Mouse (Mus musculus) thymus, postnatal 36 days (tissue): ENCODE results near the gene Smim12.

ENCODE experiments used
- DNase-seq, 2 experiments: peaks; one replicate each; pipeline ENCODE4 v3.0.0; 2022; ENCODE audit warnings: mixed read lengths in 2 of 2

Gene Smim12

DNA sequence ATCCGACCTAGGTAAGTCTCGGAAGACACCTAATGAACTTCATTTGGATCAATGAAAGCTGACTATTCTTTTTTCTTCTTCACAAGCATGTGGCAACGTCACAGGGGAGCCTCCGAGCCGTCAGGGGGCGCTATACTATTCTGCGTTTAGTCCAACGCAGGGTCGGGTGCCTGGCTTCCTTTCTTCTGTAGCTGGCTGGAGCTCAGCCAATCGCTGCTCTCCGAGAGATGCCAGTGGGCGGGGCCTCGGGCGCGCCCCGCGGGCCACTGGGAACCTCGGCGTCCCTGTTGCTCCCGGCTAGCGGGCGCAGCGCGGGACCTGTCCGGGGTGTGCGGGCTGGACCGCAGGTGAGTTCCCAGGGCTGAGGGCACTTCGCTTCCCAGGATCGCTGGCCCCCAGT is at the start of gene Smim12:
TSS of gene Smim12 (plus strand) at position 233 of the 400 bp plus-strand sequence.
- peak; percentile 98 for DNase-seq

DNA sequence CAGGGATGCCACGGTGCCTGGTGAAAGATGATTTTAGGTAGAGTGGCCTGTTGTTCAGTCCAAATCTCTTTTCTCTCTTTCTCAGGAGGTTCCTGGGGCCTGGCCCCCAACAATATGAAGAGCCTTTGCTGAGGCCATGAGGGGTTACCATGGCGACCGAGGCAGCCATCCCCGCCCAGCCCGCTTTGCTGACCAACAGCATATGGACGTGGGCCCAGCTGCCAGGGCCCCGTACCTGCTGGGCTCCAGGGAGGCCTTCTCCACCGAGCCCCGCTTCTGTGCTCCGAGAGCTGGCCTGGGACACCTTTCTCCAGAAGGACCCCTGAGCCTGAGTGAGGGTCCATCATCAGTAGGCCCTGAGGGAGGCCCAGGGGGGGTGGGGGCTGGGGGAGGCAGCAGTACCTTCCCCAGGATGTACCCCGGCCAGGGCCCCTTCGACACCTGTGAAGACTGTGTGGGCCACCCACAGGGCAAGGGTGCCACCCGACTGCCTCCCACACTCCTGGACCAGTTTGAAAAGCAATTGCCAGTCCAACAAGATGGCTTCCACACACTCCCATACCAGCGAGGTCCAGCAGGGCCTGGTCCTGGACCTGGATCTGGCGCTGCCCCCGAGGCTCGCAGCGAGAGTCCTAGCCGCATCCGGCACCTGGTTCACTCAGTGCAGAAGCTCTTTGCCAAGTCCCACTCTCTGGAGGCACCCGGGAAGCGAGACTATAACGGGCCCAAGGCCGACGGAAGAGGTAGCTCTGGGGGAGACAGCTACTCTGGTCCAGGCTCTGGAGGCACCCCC is 48.9 kb upstream of the Smim12 start:
- DNase-seq, result no peak

DNA sequence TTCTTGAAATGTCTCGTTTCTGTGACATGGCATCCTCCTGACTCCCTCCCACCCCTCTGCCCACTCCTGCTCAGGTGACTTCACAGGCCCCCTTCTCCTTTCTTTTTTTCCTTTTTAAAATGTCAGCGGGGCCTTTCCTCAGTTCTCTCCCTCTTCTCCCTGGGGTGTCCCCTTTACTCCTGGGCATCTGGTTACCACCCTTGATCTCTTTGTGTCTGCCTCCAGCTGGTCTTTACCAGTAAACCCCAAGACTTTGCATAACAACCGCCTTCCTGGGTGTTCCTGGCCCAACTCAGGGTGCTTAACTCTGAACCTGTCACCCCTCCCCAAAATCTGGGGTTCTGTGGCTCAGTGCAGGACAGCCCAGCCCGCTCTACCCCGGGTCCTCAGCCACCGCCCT is 45.0 kb upstream of the Smim12 start:
- DNase-seq, result no peak

DNA sequence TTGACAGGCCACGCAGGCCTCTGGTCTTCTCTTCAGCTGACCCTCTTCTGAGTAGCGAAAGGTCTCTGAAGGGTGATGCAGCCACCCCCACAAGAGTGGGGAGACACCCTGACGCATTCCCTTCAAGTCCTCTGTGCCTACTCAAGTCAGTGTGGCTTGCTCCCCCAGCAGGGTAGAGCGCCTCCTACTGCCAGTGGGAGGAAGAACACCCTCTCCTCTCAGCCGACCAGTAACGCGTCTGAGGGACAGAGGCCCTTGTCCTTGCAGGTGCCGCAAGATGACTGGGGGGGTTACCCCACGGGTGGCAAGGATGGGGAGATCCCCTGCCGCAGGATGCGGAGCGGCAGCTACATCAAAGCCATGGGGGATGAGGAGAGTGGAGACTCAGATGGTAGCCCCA is 44.2 kb upstream of the Smim12 start:
- DNase-seq, result peak; percentile 8 to 13

DNA sequence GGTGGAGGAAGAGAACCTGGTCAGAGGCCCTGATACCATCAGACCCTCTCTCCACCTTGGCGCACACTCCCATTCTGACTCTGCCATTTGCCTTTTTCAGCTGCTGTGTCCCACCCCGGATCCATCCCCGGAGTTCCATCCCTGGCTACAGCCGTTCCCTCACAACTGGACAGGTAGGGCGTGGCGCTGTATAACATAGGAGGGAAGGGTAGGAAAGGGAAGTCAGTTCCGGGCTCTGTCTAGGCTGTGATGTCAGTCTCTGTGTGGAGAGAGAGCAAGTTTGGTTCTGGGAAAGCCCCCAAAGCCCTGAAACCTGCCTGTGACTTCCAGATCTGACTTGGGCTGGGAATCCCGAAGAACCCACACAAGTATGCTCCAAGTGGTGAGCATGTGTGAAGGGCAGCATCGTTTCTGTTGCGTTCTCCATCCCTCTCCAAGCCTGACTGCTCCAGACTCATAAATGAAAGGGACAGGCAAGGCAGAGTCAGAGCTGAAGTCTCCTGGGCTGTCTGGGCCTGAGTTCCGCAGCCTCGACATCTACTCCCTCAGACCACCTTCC is 43.3 kb upstream of the Smim12 start:
- DNase-seq, result no peak

DNA sequence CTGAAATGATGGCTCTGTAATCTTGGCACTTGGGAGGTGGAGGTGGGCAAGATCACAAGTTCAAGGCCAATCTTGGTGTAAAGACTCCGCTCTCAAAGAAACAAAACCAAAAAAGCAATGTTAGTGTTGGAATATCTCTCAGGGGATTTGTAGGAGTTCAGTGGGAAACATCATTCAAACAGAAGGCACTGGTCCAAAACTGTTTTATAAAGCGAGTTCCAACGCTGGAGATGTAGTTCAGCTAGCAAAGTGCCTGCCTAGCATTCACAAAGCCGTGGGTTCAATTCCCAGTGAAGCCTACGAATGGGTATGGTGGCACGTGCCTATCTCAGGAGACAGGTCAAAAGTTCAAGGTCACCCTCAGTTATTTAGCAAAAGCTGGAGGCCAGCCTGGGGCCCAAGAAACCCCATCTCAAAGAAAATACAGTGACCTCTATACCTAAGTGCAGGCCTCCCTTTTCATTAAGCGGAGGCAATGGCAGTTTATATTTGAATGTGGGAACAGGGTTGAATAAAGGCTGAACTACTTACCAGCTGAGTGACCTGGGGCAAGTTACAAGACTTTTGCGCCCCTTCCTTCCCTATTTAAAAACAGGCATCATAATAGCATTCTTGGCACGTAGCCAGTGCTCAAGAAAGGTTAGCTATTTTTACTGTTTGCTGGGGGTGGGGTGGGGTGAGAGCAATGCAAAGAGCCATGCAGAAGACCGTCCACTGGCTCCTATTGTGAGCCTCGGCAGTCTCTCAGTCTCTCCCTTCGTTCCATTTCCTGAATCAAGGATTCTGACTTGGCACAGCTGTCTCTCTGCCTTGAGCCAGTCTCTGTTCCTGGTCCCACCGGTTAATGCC is 42.6 kb upstream of the Smim12 start:
- DNase-seq, result no peak

DNA sequence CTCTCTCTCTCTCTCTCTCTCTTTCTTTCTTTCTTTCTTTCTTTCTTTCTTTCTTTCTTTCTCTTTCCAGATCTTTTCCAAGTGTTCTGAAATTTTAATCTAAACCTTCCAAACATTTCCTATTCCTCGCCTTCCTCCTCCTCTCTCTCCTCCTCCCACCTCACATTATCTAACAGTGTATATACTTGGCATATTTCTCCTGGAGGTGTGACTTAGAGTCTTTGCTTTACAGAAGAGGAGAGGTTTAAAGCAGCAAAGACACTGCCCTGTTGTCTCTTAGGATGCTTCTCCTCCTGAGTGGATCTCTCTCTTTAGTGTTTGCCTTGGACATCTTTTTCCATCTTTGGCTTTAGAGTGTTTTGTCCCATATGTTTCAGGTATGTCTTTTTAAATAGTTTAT is 40.5 kb upstream of the Smim12 start:
- no peak for DNase-seq

DNA sequence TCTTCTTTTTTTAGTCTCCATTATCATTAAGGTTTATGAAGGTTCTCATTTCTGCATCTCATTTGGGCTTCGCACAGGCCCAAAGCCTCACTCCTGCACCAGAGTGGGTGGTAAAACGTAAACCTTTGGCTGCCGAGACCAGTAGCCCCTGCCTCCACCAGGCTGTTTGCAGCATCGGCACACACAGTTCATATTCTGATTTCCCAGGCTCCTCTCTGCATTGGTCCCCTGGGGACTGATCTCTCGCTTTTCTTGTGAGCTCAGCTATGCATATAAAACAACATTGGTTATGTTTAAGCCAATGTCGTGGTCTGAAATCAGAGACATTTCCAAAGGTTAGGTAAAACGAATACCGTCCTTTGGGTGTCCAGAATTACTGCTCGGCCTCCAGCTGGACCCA is 32.3 kb upstream of the Smim12 start:
- no peak for DNase-seq

DNA sequence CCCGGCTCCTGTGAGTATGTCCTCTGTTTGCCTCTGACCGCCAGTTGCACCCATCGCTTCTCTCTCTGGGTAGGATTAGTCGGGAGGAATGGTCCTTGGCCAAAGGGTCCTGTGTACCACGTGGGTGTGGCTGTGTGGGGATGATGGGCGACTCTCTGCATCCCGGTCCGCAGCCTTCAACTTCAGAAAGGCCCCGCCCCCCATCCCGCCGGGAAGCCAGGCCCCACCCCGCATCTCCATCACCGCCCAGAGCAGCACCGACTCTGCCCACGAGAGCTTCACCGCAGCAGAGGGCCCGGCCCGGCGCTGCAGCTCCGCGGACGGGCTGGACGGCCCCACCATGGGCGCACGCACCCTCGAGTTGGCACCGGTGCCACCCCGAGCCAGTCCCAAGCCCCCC is 29.1 kb upstream of the Smim12 start:
- no peak for DNase-seq

DNA sequence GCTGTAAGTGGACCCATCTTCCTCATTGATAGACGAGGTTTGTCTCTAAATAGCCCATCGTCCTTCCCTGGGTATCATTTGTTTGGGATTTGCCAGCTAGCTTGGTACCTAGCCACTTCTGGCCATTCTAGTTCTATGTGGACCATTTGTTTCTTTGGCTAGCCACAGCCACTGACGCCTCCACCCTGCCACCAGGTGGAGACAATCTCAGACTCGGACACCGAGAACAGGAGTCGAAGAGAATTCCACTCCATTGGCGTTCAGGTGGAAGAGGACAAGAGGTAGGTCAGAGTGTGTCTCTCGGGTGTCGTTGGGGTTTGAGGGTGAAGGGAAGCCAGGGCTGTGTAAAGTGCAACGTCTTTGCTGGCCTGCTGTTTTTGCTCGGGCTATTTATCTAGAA is 28.5 kb upstream of the Smim12 start:
- DNase-seq, result no peak

DNA sequence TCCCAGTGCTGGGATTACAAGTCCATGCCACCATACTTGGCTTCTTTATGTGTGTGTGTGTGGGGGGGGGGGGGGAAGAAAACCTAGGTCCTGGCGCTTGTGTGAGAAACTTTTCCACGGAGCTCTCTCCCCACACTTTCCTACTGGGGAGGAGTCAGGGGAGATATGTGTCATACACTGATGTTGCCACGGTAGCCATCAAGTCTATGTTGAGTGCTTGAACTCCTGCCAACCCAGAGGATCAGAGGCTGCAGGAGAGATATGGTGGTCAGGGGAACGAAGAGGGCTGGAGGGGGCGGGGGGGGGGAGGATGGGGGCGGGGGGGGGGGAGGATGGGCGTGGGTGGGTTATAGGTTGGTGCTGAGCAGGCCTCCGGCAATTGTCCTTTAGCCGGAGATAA is 27.8 kb upstream of the Smim12 start:
- no peak for DNase-seq

DNA sequence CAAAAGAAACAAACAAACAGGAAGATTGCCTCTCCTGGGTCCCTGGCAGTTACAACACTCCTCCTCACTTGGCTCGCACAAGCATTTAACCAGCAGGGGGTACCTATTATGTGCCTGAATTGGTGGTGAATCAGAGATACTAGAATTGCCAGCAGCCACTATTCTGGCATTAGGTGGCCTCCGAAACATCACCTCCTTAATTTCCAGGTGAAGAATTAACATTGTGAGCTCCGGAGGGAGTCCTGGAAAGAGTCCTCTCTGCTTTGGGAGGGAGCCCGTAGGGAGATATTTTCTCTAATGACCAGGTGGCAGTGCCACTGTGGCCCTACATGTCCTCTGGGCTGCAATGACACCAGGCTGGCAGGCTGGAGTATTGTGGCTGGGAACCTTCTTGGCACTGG is 27.3 kb upstream of the Smim12 start:
- no peak for DNase-seq

DNA sequence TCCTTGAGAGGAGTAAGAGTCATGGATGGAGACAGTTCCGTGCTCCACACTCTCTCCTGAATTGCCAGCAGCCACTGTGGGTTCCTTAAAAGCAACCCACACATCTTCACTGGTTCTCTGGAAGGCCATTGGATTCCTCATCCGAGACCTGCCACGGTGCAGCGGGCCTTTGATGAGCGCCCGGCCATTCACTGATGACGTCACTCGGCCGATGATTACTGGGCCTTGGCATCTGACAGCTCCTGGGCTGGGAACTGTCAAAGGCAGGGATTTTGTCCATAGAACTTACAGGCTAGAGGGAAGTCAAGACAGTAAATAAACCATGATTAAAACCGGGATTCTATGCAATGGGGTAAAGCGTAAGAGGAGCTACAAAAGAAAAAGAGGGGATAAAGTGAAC is 26.5 kb upstream of the Smim12 start:
- no peak for DNase-seq

DNA sequence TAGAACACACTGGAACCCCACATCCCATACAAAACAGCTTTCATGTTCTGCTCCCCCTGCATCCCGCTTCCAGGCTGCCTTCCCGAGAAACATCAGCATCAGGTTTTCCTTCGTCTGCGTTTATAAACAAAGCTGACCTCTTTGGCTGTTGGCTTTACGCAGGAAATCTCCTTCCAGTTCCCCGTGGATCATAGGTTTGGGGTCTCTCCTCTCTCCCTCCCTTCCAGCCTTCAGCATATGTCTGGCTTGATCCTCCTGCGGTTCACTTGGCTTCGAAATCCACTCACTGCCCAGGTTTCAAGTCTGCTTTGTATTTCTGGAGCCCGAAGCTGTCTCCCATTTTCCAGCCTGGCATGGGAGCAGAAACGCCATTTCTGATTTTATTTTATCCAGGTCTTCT is 20.3 kb upstream of the Smim12 start:
- no peak for DNase-seq

DNA sequence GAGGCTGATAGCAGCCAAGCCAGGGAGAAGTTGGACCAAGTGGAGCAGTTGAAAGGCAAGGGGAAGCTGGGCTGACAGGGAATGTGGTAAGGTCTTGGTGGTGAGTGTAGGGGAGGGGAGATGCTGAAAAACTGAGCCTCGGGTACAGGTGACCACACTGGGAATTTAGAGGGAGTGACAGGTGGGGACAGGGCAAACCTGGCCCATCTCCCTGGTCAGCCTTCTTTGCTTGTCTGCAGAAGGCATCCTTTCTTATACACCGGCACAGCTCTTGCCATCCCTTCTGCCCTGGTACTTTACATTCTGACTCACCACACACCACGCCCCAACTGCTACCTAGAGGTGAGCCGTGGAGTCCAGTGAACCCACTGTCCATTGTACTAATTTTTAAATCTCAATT is 19.8 kb upstream of the Smim12 start:
- no peak for DNase-seq

DNA sequence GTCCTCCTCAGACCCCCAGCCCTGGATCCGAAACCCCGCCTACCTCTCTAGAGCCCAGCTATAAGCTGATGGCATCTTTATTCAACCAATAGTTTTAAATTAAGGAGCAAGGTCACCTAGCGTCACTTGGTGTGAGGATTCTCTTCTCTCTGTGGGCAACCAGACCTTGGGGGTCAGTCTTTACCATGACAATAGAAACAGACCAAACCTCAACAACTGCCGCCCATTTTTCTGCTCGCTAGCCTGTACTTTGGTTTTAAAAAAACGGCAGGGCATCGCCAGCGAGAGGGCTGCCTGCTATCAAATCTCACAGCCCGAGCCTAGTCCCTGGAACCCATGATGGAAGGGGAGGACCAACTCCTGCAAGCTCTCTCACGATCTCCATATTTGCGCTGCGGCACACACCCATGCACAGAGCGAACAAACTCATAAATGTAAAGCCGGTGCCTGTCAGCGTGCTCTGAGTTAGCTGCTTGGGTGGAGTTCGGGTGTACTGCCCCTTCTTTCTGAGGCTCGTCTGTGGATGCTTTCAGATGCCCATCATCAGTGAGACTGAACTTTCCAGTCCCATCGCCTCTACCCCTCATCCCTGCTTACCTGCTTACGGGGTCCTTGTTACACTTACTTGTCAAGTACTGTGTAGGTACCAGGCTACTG is 19.0 kb upstream of the Smim12 start:
- no peak for DNase-seq

DNA sequence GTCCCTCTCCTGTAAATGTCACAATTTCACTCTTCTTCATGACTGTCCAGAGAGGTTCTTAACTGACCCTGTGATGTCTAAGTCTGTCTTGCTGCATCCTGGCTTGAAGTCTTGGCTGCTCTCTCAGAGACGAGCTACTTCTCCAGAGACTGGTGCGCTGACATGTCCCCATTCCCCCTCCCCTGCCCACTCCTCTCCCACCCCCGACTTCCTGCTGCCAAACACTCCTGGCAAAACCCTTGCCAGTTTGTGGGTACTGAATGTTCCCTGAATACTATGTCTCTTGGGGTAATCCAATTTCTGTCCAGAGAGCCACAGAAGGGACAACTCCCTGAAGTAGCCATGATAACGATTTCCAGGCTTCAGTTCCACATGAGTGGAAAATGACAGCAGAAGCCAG is 17.5 kb upstream of the Smim12 start:
- DNase-seq, result no peak

DNA sequence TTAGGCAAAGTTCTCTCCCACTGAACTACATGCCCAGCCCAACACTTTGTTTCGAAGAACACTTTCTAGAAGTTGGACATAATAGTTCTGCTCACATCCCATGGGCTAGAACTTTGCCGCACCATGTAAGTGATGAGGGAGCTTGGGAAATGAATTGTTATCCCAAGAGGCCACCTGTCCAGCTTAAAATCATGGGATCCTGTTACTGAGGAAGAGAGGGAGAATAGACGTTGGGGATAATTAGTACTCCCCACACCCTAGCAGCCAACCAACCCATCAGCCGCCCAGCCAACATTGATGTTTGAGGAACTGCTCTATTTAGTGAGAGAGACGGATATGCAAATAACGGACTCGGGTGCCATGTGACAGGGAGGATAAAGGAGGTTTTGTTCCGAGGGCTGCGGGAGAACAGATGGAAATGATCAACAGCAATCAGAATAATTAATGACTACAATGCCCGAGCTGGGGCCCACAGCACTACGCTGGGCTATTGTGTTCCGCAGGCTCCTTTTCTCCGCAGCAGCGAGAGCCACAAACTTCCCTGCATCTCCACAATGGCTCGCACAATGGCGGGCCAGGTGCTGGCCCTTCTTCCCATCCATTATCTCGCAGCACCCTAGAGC is 16.4 kb upstream of the Smim12 start:
- DNase-seq, result no peak

DNA sequence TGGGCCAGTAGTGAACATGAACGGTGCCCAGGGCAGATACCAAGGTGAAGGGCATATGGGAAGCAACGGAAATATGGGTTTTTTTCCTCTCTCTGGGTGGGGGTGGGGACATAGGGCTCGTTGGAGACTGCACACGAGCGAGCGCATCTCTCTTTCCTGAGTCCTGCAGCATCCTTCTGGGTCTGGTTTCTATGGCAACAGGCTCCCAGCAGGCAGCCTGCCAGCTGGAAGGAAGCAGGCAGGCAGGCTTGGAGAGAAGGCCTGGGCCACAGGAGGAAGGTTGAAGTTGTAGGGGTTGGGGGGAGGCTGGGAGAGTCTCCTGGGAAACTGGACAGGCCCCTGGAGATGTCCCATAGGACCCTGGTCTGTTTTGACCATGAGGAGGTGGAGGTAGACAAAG is 11.6 kb upstream of the Smim12 start:
- no peak for DNase-seq

DNA sequence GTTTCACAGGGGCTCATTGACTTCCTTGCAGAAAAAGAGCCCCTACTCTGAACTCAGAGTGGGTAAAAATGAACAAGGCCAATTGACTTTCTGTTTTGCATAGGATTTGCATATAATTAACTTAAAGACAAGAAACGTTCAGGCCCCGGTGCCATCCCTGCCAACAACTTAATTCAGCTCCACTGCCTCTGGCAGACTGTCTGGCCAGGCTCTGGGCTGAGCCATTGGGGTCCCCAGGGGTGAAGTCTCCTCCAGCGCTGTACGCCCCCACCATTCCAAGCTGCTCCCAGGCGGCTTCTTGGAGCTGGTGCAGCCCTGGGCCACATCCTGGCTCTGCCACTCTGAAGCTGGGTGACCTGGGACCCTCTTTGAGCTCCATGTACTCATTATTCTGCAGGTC is 11.0 kb upstream of the Smim12 start:
- no peak for DNase-seq

DNA sequence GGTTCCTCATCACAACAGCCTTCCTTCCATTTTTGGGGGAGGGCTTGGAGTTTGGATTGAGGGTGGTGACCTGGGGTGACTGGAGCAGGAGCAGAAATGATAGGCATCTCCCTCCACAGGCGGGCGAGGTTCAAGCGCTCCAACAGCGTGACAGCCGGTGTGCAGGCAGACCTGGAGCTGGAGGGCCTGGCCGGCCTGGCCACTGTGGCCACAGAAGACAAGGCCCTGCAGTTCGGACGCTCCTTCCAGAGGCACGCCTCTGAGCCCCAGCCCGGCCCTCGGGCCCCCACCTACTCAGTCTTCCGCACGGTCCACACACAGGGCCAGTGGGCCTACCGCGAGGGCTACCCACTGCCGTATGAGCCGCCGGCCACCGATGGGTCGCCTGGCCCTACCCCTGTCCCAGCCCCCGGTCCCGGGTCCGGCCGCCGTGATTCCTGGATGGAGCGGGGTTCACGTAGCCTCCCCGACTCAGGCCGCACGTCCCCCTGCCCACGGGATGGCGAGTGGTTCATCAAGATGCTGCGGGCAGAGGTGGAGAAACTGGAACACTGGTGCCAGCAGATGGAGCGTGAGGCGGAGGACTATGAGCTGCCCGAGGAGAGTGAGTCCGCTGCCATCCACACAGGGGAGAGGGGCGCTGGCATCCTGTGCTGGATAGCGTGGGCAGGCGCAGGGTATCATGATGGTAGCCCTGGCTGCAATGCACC is 10.0 kb upstream of the Smim12 start:
- no peak for DNase-seq

DNA sequence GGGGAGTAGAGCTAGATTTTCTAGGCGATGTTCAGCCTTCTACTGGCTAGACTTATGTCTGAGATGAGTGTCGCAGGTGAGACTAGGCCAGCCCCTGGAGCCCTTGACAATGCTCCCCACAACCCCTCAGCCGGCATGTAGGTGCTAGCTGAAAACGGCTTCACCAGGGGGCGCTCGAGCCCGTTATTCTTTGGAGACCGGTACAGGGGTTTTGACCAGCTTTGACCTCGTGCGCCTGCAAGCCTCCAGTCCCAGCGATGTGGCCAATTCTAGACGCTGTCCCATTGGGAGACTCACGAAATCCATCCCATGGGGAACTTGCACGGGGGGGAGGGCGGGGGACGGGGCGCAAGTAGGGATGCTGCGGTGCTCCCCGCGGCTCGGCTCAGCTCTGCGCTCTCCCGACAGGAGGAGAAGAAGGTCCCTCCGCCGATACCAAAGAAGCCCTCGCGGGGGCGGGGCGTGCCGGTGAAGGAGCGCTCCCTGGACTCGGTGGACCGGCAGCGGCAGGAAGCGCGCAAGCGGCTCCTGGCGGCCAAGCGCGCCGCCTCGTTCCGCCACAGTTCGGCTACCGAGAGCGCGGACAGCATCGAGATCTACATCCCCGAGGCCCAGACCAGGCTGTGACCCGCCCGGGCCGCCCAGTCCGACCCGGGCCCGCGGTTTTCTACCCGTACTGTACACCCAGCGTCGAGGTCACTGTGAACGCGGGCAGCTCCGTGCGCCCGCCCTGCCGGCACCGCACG is 7.7 kb upstream of the Smim12 start:
- DNase-seq, result peak; percentile 88 to 89
